Mouse (Mus musculus) spleen, adult 2 months (tissue): ENCODE measurements at regions not wholly inside any gene's neighbourhood (a gene's known extent, or its start where the extent isn't known, plus 50 kb on each side); places are given as distances from the start of the nearest gene placed in this dataset.

Source experiments
- DNase-seq, 2 experiments: peaks; one replicate each; pipeline versions ENCODE4 v3.0.0 to v3.0.0-alpha.2; 2012 to 2021; ENCODE audit warnings: low spot score in 2 of 2, low read depth in 1 of 2
- H3K27ac ChIP-seq: fragments of 200-500 bp; 2 replicates; pipeline ENCODE4 v1.5.1; 2012; ENCODE audit warnings: low read length, inconsistent platforms; ENCODE audit not compliant: insufficient read depth
- H3K27me3 ChIP-seq: fragments of 200-500 bp; 2 replicates; pipeline ENCODE4 v1.6.1; 2012; ENCODE audit warnings: mild to moderate bottlenecking, moderate library complexity, low read length, inconsistent platforms; ENCODE audit not compliant: control insufficient read depth, insufficient read depth
- H3K36me3 ChIP-seq: fragments of 200-500 bp; 2 replicates; pipeline ENCODE4 v1.6.1; 2012; ENCODE audit warnings: mild to moderate bottlenecking, low read length, inconsistent platforms; ENCODE audit not compliant: control insufficient read depth, insufficient read depth
- H3K4me1 ChIP-seq: fragments of 200-500 bp; 2 replicates; pipeline ENCODE4 v1.6.1; 2011; ENCODE audit warnings: inconsistent platforms; ENCODE audit not compliant: control insufficient read depth, insufficient read depth, insufficient read length
- H3K4me3 ChIP-seq: fragments of 200-500 bp; 2 replicates; pipeline ENCODE4 v1.5.1; 2011; ENCODE audit warnings: mild to moderate bottlenecking, inconsistent platforms; ENCODE audit not compliant: insufficient read depth, insufficient read length; ENCODE audit errors: extremely low read depth
- CTCF ChIP-seq: fragments of 200-500 bp; IDR thresholded peaks from 2 replicates; pipeline ENCODE4 v1.5.1; 2011; ENCODE audit warnings: mild to moderate bottlenecking, inconsistent platforms; ENCODE audit not compliant: insufficient read depth, insufficient read length, insufficient replicate concordance; ENCODE audit errors: extremely low read depth
- POLR2A ChIP-seq: fragments of 200-500 bp; IDR thresholded peaks from 2 replicates; pipeline ENCODE4 v1.6.1; 2011; ENCODE audit warnings: low read depth, low read length, inconsistent platforms
- WGBS: fragments of 180-500 bp; shearing (Covaris S2); methylation state at CpG from one replicate; pipeline ENCODE4 v1.1.7; 2018; 5-methylcytosine and 5-hydroxymethylcytosine counted together

DNA sequence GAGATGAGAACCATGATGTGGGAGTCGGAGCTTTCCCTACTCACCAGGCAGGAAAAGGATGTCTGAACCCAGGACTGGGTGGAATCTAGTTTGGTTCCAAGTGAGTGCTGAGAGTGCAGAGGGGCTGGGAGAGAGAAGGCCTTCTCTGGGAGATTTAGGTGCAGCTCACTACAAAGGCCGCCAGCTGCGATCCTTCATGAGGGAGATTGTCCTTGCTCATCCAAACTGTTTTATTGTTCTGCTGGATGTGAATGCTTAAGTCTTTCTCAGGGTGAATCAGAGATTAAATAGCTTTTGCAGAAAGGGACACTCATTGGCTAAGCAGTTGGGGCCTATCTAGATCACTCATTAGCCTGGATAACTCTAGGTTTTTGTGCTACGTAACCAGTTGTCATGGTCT is 175.7 kb upstream of the Zfp618 start:
- no peak overlapping the region for H3K4me3 ChIP-seq
- no peaks in the 10 kb centered on the region for H3K36me3 ChIP-seq
- no peak for TF ChIP-seq POLR2A
- TF ChIP-seq CTCF, result no peak
- H3K27me3 ChIP-seq, result no peaks in the 10 kb centered on the region
- no peak overlapping the region for H3K27ac ChIP-seq
- 90% methylated on average over 4 of the region's 4 CpGs for WGBS
- DNase-seq, result no peak
- H3K4me1 ChIP-seq, result no peaks in the 10 kb centered on the region

DNA sequence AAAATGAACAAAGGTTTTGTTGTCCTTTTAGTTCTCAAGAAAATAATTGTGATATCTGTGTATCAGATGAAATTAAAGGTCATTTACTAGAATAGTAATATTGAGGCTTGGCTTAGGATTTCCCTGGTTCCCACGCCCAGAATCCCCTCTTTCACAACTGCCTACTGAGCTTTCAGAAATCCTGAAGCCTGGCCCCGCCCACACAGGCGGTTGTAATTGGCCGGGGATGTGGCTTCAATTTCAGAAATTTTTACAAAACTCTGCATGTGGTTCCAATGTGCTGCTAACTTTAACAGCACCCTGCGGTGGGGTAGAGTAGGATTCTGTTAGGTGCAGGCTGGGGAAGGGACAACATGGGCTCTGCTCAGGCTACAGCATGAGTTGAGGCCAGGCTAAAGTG is 171.8 kb upstream of the Zfp618 start:
- DNase-seq, result no peak
- TF ChIP-seq POLR2A (no peak), CTCF (no peak)
- 49% methylated on average over 5 of the region's 5 CpGs for WGBS
- Histone ChIP-seq H3K4me1 (no peaks in the 10 kb centered on the region), H3K36me3 (no peaks in the 10 kb centered on the region), H3K27ac (no peak overlapping the region), H3K4me3 (no peak overlapping the region), H3K27me3 (no peaks in the 10 kb centered on the region)

DNA sequence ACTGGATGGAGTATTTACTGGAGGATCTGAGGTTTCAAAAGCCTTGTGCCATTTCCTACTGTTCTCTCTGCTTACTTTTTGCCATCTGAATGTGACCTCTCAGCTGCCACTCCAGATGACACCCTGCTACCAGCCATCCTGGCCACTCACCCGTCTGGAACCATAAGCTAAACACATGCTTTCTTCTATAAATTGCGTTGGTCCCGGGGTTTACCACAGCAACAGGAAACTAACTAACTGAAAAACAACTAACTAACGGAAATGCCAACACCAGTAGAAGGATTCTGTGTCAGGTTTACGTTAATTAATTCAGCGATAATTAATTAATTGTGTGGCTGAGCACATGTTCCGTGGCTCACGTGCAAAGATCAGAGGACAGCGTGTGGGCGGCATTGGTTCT is 169.8 kb upstream of the Zfp618 start:
- WGBS, result 38% methylated on average over 10 of the region's 10 CpGs
- Histone ChIP-seq H3K4me1 (no peaks in the 10 kb centered on the region), H3K36me3 (no peaks in the 10 kb centered on the region), H3K27me3 (no peaks in the 10 kb centered on the region), H3K4me3 (no peak overlapping the region), H3K27ac (no peak overlapping the region)
- no peak for DNase-seq
- TF ChIP-seq POLR2A, result no peak
- no peak for TF ChIP-seq CTCF

DNA sequence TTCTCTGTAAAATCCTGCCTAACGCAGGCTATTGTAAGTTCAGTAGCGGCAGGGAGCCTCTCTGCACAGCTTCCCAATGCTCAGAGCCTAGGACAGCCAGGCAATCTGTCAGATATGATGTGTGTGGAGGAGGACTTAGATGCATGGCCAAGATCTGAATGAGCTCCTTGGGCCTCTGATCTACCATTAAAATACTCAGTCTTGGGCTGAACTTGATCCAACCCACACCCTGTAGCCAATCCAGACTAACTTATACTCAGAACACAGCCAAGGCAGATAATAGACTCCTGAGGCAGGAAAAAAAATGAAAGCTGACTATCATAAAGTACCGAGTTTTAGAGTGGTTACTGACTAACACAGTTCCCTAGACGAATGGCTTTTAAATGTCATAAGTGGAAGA is 165.4 kb upstream of the Zfp618 start:
- TF ChIP-seq CTCF, result no peak
- TF ChIP-seq POLR2A, result no peak
- DNase-seq, result no peak
- WGBS, result 82% methylated on average over 4 of the region's 4 CpGs
- Histone ChIP-seq H3K4me3 (no peak overlapping the region), H3K4me1 (no peaks in the 10 kb centered on the region), H3K27me3 (no peaks in the 10 kb centered on the region), H3K36me3 (no peaks in the 10 kb centered on the region), H3K27ac (no peak overlapping the region)

DNA sequence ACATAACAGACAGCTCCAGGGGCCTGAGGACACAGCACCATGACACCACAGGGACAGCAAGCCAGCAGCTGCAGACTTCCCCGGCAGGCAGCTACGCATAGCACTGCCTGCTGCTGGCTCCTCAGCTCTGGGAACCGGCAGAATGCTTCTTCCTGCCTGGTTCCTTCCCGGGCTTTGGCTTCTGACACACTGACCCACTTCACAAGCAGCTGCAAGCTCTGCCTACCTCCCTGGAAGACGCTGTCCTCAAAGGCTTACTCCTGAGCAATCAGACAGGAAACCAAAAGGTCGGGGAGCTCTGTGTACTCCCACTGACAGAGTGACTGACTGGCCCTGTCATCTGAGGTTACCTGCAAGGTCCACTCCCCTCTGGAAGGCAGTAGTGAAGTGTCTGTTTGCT is 159.5 kb upstream of the Zfp618 start:
- Histone ChIP-seq H3K27me3 (no peaks in the 10 kb centered on the region), H3K27ac (no peak overlapping the region), H3K36me3 (no peaks in the 10 kb centered on the region), H3K4me1 (peaks cover 8% of the 10 kb centered on the region; the same call in 1 of the 2 replicates), H3K4me3 (no peak overlapping the region)
- TF ChIP-seq CTCF (no peak), POLR2A (no peak)
- DNase-seq, result no peak
- WGBS, result 9% methylated on average over 6 of the region's 6 CpGs

DNA sequence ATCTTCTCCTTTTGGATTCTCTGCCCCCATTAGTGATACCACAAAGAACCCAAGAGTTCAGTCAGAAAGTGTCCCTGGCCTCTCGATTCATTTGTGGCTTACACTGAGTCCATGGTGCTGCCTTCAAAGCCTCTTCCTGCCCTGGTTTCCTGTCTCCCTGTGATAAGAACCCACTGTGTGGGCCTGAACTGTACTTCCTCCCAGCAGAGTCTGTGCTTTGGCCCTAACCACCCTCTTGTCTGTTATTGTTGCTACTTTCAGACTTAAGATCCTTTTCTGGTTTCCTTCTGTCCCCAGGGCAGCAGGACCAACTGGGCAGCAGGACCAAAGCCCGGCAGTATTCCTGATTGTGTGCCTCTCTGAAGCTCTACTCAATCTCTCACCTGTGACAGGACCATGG is 158.6 kb upstream of the Zfp618 start:
- H3K27ac ChIP-seq, result no peak overlapping the region
- peak in 1 of 2 experiments; percentile 7 for DNase-seq
- no peaks in the 10 kb centered on the region for H3K27me3 ChIP-seq
- H3K4me3 ChIP-seq, result no peak overlapping the region
- WGBS, result 7% methylated on average over 2 of the region's 2 CpGs
- no peaks in the 10 kb centered on the region for H3K36me3 ChIP-seq
- peaks cover 8% of the 10 kb centered on the region; the same call in 1 of the 2 replicates for H3K4me1 ChIP-seq
- TF ChIP-seq POLR2A, result no peak
- no peak for TF ChIP-seq CTCF

DNA sequence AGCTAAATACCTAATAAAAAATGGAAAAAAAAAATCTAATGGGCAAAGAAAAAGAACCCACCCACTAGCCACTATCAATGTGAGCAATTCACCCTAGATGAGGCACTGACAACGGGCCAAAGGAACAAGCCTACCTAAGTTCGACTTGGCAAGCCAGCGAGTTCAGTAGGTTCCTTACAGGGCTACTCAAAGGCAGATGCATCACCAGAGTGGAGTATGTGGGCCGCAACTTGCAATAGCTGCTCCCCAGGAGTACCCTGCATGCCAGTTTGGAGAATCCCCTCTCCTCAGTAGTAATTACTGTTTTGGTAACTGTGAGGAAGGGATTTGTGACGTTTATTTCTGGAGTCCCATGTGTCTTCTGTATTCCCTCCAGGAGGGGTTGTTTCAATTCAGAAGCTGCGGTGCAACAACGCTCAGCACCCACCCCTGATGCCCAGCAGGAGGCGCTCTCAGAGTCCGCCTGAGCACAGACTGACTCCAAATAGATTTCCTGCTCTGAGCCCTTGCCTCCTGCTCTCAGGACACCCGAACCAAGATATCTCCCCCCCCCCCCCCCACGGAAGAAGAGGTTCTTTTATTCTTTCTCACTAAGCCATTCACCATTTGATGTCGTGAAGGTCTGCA is 157.3 kb upstream of the Zfp618 start:
- WGBS, result 82% methylated on average over 12 of the region's 12 CpGs
- no peaks in the 10 kb centered on the region for H3K36me3 ChIP-seq
- no peak overlapping the region for H3K27ac ChIP-seq
- H3K27me3 ChIP-seq, result no peaks in the 10 kb centered on the region
- DNase-seq, result no peak
- no peak for TF ChIP-seq CTCF
- H3K4me1 ChIP-seq, result peaks cover 8% of the 10 kb centered on the region; the same call in 1 of the 2 replicates
- H3K4me3 ChIP-seq, result no peak overlapping the region
